Mouse (Mus musculus): ENCODE results near the gene Armh3.

DNA sequence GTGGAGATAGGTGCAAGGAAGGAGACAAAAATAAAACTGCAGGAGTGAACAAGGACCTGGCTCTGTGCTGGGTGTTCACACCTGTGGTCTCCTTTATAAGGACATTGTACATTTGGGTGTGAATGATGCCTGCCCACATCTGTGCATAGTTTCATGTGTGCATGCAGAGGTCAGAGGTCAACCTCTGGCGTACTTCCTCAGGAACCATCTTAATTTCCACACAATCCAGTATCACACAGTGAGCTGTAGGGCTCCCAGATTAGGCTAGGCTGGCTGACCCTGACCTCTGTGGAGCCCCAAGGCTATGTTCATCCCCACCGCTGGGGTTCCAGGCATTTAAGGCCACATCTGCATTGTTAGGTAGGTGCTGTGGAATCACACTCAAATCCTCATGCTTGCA is 49.1 kb upstream of the Armh3 start:
- TF ChIP-seq CTCF (IDR thresholded peaks at IDR 0.05; ENCODE audit: borderline replicate concordance, insufficient read depth, low read length) (no peak), POLR2A (IDR thresholded peaks at IDR 0.05; ENCODE audit: low read depth, low read length) (no peak)
